Mouse (Mus musculus): Measurements from ENCODE around the gene Hoxa5.

DNA sequence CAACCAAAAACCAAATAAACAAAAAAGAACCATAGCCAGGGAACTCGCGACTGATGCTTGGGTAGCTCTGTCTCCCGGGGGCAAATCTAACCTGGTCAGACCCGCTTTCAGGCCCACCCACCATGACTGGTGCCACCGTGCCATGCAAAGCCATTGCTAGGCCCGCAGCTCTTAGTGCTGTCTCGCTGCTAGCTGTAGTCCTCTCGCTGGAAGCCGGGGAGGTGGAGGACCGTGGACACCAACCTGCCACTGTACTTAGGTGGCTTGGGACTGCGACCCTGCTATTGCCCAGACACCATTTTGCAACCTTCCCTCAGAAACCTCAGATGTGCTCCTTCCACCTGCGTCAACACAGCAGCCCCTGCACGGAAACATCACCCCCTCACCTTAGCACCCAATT is 7.6 kb upstream of the Hoxa5 start:
- no peak for TF ChIP-seq ZKSCAN1 (IDR thresholded peaks at IDR 0.05; ENCODE audit: borderline replicate concordance, low read depth, low read length)
- TF ChIP-seq POLR2A (IDR thresholded peaks at IDR 0.05; ENCODE audit: low read depth, low read length), result no peak
- TF ChIP-seq MAX (IDR thresholded peaks at IDR 0.05; ENCODE audit: low read length), result no peak
- no peak for TF ChIP-seq ZNF384 (IDR thresholded peaks at IDR 0.05; ENCODE audit: low read depth, low read length)
- TF ChIP-seq CTCF (conservative IDR thresholded peaks at IDR 0.05 in 1 of 2, IDR thresholded peaks at IDR 0.05 in 1 of 2; ENCODE audit: low read depth in 2 of 2, low read length in 2 of 2), result no peak
- no peak for TF ChIP-seq NRF1 (IDR thresholded peaks at IDR 0.05; ENCODE audit: low read depth, low read length)
- TF ChIP-seq NELFE (IDR thresholded peaks at IDR 0.05; ENCODE audit: low read depth, low read length), result no peak
- no peak for TF ChIP-seq IRF4 (IDR thresholded peaks at IDR 0.05; ENCODE audit: low read depth, low read length)
- TF ChIP-seq USF1 (IDR thresholded peaks at IDR 0.05; ENCODE audit: low read depth, low read length), result no peak
